In genomic region chr1:127541931-127542330, GRCm38 (mm10) we compare ENCODE assay signal across 19 mouse cellular contexts.
DNase-seq lines count a peak whose midpoint lies in the region; ATAC-seq lines count a peak whose summit lies in the region.
"Had no signal": no experiment of that assay in that cellular context is flagged by ENCODE, and none has a peak within 500 bp of the region (broad histone marks: within the 10 kb centered on the region; RNA-seq: fewer than 3 reads in every experiment).

No protein-coding gene starts in this region.

- ATAC-seq in cerebellum, adult (ENCODE audit: insufficient number of reproducible peaks, low FRiP score, low TSS enrichment) = peak; percentile 82
- ATAC-seq in erythroblast, adult 5-6 weeks (replicated peaks; ENCODE audit: low FRiP score, poor library complexity, severe bottlenecking) = no peak
- ATAC-seq: liver, postnatal 0 days; midbrain, embryonic 16.5 days had no signal

- peak; percentile 43 for DNase-seq in layer of hippocampus, adult 11-12 months (ENCODE audit: low spot score)
- no peak for DNase-seq in layer of hippocampus, adult 9-10 months (ENCODE audit: low spot score)
- peak; percentile 88 for DNase-seq in cerebellum, adult 8-10 months
- DNase-seq in right cerebral cortex, postnatal 10 days (ENCODE audit: low spot score in 2 of 2) = peak; percentile 27 to 43
- DNase-seq in yolk sac, embryonic 10.5 days (ENCODE audit: low spot score) = no peak
- DNase-seq: adrenal gland, postnatal 25 days; B cell, adult 2 months; embryo, embryonic 11 days; gastrocnemius, adult 2 months; heart, adult 18-20 months; kidney, adult 8-10 months; kidney, postnatal 25 days; liver, postnatal 0 days; lung, postnatal 14 days; retina, postnatal 1 day; thymus, postnatal 25 days had no signal

Comparison
In these comparisons a context has a peak if more than half of its experiments do, and no peak if none do; other contexts are left out.
1. DNase-seq: peak in layer of hippocampus, adult 11-12 months (single experiment), cerebellum, adult 8-10 months (single experiment) and right cerebral cortex, postnatal 10 days (2 of 2); none in layer of hippocampus, adult 9-10 months (single experiment) and yolk sac, embryonic 10.5 days (single experiment).